Mouse (Mus musculus): Measurements from ENCODE around the gene Slc22a18.

- TF ChIP-seq EP300 (IDR thresholded peaks at IDR 0.05; ENCODE audit: low read depth) (no peak), CTCF (IDR thresholded peaks at IDR 0.05; ENCODE audit: low read depth) (no peak)
Observed at GRCm38 (mm10) chr7:143536251-143536650, 62.7 kb downstream of the Slc22a18 start.
